Mouse (Mus musculus): ENCODE results near the gene Arfgef3.
"Not testable (repeated sequence)": the region's sequence is repeated elsewhere in the genome, so short reads cannot be mapped to it uniquely, and the experiment has no call there.

Arfgef3 gene

GRCm38 (mm10) chr10:18681385-18681954, 62.3 kb downstream of the Arfgef3 start:
- no peak for DNase-seq (ENCODE audit: low spot score)

- no peak for DNase-seq (ENCODE audit: low spot score)
Observed at GRCm38 (mm10) chr10:18680661-18681384, 62.9 kb downstream of the Arfgef3 start.

- no peak for DNase-seq (ENCODE audit: low spot score)
Observed at GRCm38 (mm10) chr10:18678836-18679235, 64.9 kb downstream of the Arfgef3 start.

- no peak for DNase-seq (ENCODE audit: low spot score)
Observed at GRCm38 (mm10) chr10:18664794-18665193, 79.0 kb downstream of the Arfgef3 start.

GRCm38 (mm10) chr10:18664016-18664415, 79.7 kb downstream of the Arfgef3 start:
- no peak for DNase-seq (ENCODE audit: low spot score)

GRCm38 (mm10) chr10:18661606-18662220, 82.0 kb downstream of the Arfgef3 start:
- no peak for DNase-seq (ENCODE audit: low spot score)

- DNase-seq (ENCODE audit: low spot score): no peak
Observed at GRCm38 (mm10) chr10:18660998-18661397, 82.8 kb downstream of the Arfgef3 start.

- no peak for DNase-seq (ENCODE audit: low spot score)
Observed at GRCm38 (mm10) chr10:18657588-18657987, 86.2 kb downstream of the Arfgef3 start.

GRCm38 (mm10) chr10:18647069-18647468, 96.7 kb downstream of the Arfgef3 start:
- no peak for DNase-seq (ENCODE audit: low spot score)

- DNase-seq (ENCODE audit: low spot score): no peak
Observed at GRCm38 (mm10) chr10:18646035-18646434, 97.7 kb downstream of the Arfgef3 start.

GRCm38 (mm10) chr10:18644346-18644745, 99.4 kb downstream of the Arfgef3 start:
- DNase-seq (ENCODE audit: low spot score): no peak

- no peak for DNase-seq (ENCODE audit: low spot score)
Observed at GRCm38 (mm10) chr10:18643506-18643905, 100.2 kb downstream of the Arfgef3 start.

GRCm38 (mm10) chr10:18642854-18643253, 100.9 kb downstream of the Arfgef3 start:
- no peak for DNase-seq (ENCODE audit: low spot score)

- DNase-seq (ENCODE audit: low spot score): no peak
Observed at GRCm38 (mm10) chr10:18640596-18640995, 103.2 kb downstream of the Arfgef3 start.

- DNase-seq (ENCODE audit: low spot score): no peak
Observed at GRCm38 (mm10) chr10:18635450-18635849, 108.3 kb downstream of the Arfgef3 start.

- DNase-seq (ENCODE audit: low spot score): no peak
Observed at GRCm38 (mm10) chr10:18634405-18634985, 109.3 kb downstream of the Arfgef3 start.

- DNase-seq (ENCODE audit: low spot score): no peak
Observed at GRCm38 (mm10) chr10:18630498-18630897, 113.3 kb downstream of the Arfgef3 start.

- DNase-seq (ENCODE audit: low spot score): no peak
Observed at GRCm38 (mm10) chr10:18627530-18627929, 116.2 kb downstream of the Arfgef3 start.

GRCm38 (mm10) chr10:18612796-18613195, 131.0 kb downstream of the Arfgef3 start:
- no peak for DNase-seq (ENCODE audit: low spot score)

GRCm38 (mm10) chr10:18604827-18605535, 138.8 kb downstream of the Arfgef3 start:
- not testable (repeated sequence) for DNase-seq (ENCODE audit: low spot score)

GRCm38 (mm10) chr10:18602030-18602429, 141.7 kb downstream of the Arfgef3 start:
- DNase-seq (ENCODE audit: low spot score): peak; percentile 43

GRCm38 (mm10) chr10:18597601-18598000, 146.1 kb downstream of the Arfgef3 start:
- DNase-seq (ENCODE audit: low spot score): no peak

All from ovary, postnatal 10 days (tissue).